Mouse (Mus musculus): ENCODE measurements around the gene Ccdc71.

- TF ChIP-seq CTCF (IDR thresholded peaks at IDR 0.05; ENCODE audit: low read depth) (no peak), EP300 (optimal IDR thresholded peaks at IDR 0.05) (no peak)
These were observed 31.9 kb downstream of the Ccdc71 start for GRCm38 (mm10) chr9:108492043-108492750.

Measured in stomach, postnatal 0 days (tissue).